Mouse (Mus musculus): Measurements from ENCODE around the gene Ak7.

DNA sequence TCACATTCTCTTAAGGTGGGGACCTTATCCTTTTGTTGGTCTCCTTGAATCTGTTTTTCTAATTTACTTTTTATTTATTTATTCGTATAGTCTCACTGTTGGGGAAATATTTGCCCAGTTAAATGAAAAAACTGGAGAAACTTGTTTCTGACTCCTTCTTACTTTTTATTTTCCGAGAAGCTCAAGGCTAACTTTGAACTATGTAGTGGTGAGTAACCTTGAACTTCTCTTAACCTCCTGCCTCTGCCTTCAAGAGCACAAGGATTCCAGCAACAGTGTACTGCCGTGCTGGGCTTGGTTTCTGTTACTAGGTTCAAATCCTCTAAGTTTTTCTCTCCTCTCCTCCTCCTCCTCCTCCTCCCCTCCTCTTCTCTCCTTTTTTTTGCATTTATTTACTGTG is 55.9 kb downstream of the Ak7 start:
- TF ChIP-seq CTCF (IDR thresholded peaks at IDR 0.05; ENCODE audit: extremely low read depth, insufficient read depth, low read length) (no peak), POLR2A (IDR thresholded peaks at IDR 0.05; ENCODE audit: extremely low read depth, insufficient read depth, low read length) (no peak)
